Comparison of ENCODE assay signal across 18 mouse cellular contexts in the genomic region with DNA sequence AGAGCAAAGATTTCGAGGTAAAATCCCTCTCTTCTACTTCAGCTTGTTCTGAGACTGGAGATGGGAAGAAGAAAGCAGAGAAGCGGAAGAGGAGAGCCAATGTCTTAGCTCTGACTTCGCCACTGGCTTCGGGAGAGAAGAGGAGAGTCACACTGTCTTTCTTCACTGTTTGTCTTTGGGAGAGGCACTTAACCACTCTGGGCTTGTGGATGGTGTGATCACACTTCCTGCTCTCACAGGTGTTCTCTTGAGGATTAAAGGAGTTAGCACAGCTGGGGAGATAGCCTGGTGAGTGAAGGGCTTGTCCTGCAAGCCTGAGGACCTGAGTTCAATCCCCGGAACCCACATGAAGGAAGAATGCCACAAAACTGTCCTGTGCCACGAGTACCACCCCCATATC.
"Had no signal": no experiment of that assay in that cellular context is flagged by ENCODE, and none has a peak within 500 bp of the region (broad histone marks: within the 10 kb centered on the region; RNA-seq: fewer than 3 reads in every experiment).

No protein-coding gene starts in this region.

- H3K9me3 ChIP-seq: liver, embryonic 13.5 days; neural tube, embryonic 12.5 days; neural tube, embryonic 15.5 days had no signal

- H3K4me3 ChIP-seq: layer of hippocampus, adult 2 months; left cerebral cortex, adult 2 months; liver, embryonic 13.5 days; neural tube, embryonic 12.5 days; neural tube, embryonic 15.5 days had no signal

- H3K4me2 ChIP-seq: liver, embryonic 13.5 days; midbrain, embryonic 11.5 days; neural tube, embryonic 12.5 days; neural tube, embryonic 15.5 days had no signal

- H3K27me3 ChIP-seq: liver, embryonic 13.5 days; neural tube, embryonic 12.5 days; neural tube, embryonic 15.5 days had no signal

- H3K27ac ChIP-seq: kidney, postnatal 0 days; layer of hippocampus, adult 2 months; left cerebral cortex, adult 2 months; liver, embryonic 13.5 days; neural tube, embryonic 12.5 days; neural tube, embryonic 15.5 days had no signal

- ATAC-seq: intestine, postnatal 0 days had no signal

- H3K4me1 ChIP-seq: liver, embryonic 13.5 days; neural tube, embryonic 12.5 days had no signal

- DNase-seq: kidney, adult 2 months; kidney, postnatal 25 days; layer of hippocampus, postnatal 36 days; liver, embryonic 13.5 days; lung, adult 2 months; lung, postnatal 14 days; lung, postnatal 4 days; midbrain, embryonic 14.5 days; right cerebral cortex, adult 18-20 months; right cerebral cortex, postnatal 14 days; right cerebral cortex, postnatal 4 days had no signal

- H3K9ac ChIP-seq: liver, embryonic 13.5 days; neural tube, embryonic 12.5 days; neural tube, embryonic 15.5 days had no signal

- H3K36me3 ChIP-seq: liver, embryonic 13.5 days; neural tube, embryonic 12.5 days; neural tube, embryonic 15.5 days had no signal
